Mouse (Mus musculus): ENCODE measurements around the gene Ifi214. TPM values are rescaled to one million over a fixed set of nuclear protein-coding genes. Genes with fewer than 3 reads are reported as not detected.
"Not testable (repeated sequence)": the region's sequence is repeated elsewhere in the genome, so short reads cannot be mapped to it uniquely, and the experiment has no call there.

Ifi214 gene
- polyA plus RNA-seq, 1 experiment from 2014 or later = not detected

GRCm38 (mm10) chr1:173490812-173491480, 44.8 kb downstream of the Ifi214 start, which contains the start of gene Ifi206:
TSS of gene Ifi206 (minus strand) at chr1:173491041.
- not testable (repeated sequence) for ATAC-seq (ENCODE audit: low FRiP score); H3K27ac ChIP-seq (ENCODE audit: low read depth, low read length); H3K4me3 ChIP-seq (ENCODE audit: low read depth, low read length); H3K9ac ChIP-seq (ENCODE audit: low read depth, low read length); H3K4me1 ChIP-seq (replicated peaks; ENCODE audit: control insufficient read depth, insufficient read depth, low read length); DNase-seq (ENCODE audit: low spot score); H3K27me3 ChIP-seq (ENCODE audit: control insufficient read depth, insufficient read depth, low read length); H3K9me3 ChIP-seq (ENCODE audit: control insufficient read depth, low read length); H3K36me3 ChIP-seq (ENCODE audit: control insufficient read depth, insufficient read depth, low read length); H3K4me2 ChIP-seq (replicated peaks; ENCODE audit: low read depth, low read length)
- WGBS = 87% methylated on average over 3 of the region's 3 CpGs

GRCm38 (mm10) chr1:173481182-173481574, 54.6 kb downstream of the Ifi214 start:
- H3K27ac ChIP-seq (ENCODE audit: low read depth, low read length); H3K4me1 ChIP-seq (replicated peaks; ENCODE audit: control insufficient read depth, insufficient read depth, low read length); ATAC-seq (ENCODE audit: low FRiP score); H3K9ac ChIP-seq (ENCODE audit: low read depth, low read length); H3K36me3 ChIP-seq (ENCODE audit: control insufficient read depth, insufficient read depth, low read length); DNase-seq (ENCODE audit: low spot score); H3K27me3 ChIP-seq (ENCODE audit: control insufficient read depth, insufficient read depth, low read length); H3K4me2 ChIP-seq (replicated peaks; ENCODE audit: low read depth, low read length); H3K9me3 ChIP-seq (ENCODE audit: control insufficient read depth, low read length); H3K4me3 ChIP-seq (ENCODE audit: low read depth, low read length): not testable (repeated sequence)
- WGBS = 91% methylated on average over 3 of the region's 3 CpGs

- DNase-seq (ENCODE audit: low spot score); H3K4me2 ChIP-seq (replicated peaks; ENCODE audit: low read depth, low read length); ATAC-seq (ENCODE audit: low FRiP score); H3K4me1 ChIP-seq (replicated peaks; ENCODE audit: control insufficient read depth, insufficient read depth, low read length); H3K4me3 ChIP-seq (ENCODE audit: low read depth, low read length); H3K27me3 ChIP-seq (ENCODE audit: control insufficient read depth, insufficient read depth, low read length); H3K9me3 ChIP-seq (ENCODE audit: control insufficient read depth, low read length); H3K9ac ChIP-seq (ENCODE audit: low read depth, low read length); H3K27ac ChIP-seq (ENCODE audit: low read depth, low read length); H3K36me3 ChIP-seq (ENCODE audit: control insufficient read depth, insufficient read depth, low read length): not testable (repeated sequence)
- WGBS = 84% methylated on average over 5 of the region's 5 CpGs
Observed at GRCm38 (mm10) chr1:173480399-173481181, 55.2 kb downstream of the Ifi214 start.

Other genes starting within 250 kb of the Ifi214 start
- 5.6 and 6.4 TPM in 2 replicates for gene Ackr1, start 202.2 kb downstream of the Ifi214 start, polyA plus RNA-seq (2014; fragmentation: Nextera tagmentation; extraction: Ambion mirVana)
- gene Aim2, start 185.1 kb downstream of the Ifi214 start, polyA plus RNA-seq (2014; fragmentation: Nextera tagmentation; extraction: Ambion mirVana) = 3.0 and 4.1 TPM in 2 replicates
- gene Cadm3, start 168.3 kb downstream of the Ifi214 start, polyA plus RNA-seq (2014; fragmentation: Nextera tagmentation; extraction: Ambion mirVana) = 29.8 and 30.7 TPM in 2 replicates
- 0.04 TPM in 1 of 2 replicates, not detected in the other for gene Ifi206, start 44.9 kb downstream of the Ifi214 start, polyA plus RNA-seq (2014; fragmentation: Nextera tagmentation; extraction: Ambion mirVana)
- gene Ifi213, start 63.3 kb upstream of the Ifi214 start, polyA plus RNA-seq (2014; fragmentation: Nextera tagmentation; extraction: Ambion mirVana) = not detected in 2 replicates
- gene Ifi209, start 95.0 kb upstream of the Ifi214 start, polyA plus RNA-seq (2014; fragmentation: Nextera tagmentation; extraction: Ambion mirVana) = not detected in 2 replicates
- 0.06 TPM in 1 of 2 replicates, not detected in the other for gene Ifi208, start 137.7 kb upstream of the Ifi214 start, polyA plus RNA-seq (2014; fragmentation: Nextera tagmentation; extraction: Ambion mirVana)
- 0.91 and 0.93 TPM in 2 replicates for gene Ifi207, start 205.8 kb upstream of the Ifi214 start, polyA plus RNA-seq (2014; fragmentation: Nextera tagmentation; extraction: Ambion mirVana)
- 1.0 and 1.5 TPM in 2 replicates for gene Ifi204, start 231.0 kb upstream of the Ifi214 start, polyA plus RNA-seq (2014; fragmentation: Nextera tagmentation; extraction: Ambion mirVana)